Mouse (Mus musculus): Measurements from ENCODE around the gene Vmn1r36. TPM values are rescaled to one million over a fixed set of nuclear protein-coding genes. Genes with fewer than 3 reads are reported as not detected.
"Not testable (repeated sequence)": the region's sequence is repeated elsewhere in the genome, so short reads cannot be mapped to it uniquely, and the experiment has no call there.

Gene Vmn1r36
- polyA plus RNA-seq (2012; fragmentation: generic; extraction: Trizol), result not detected
- long read RNA-seq, experiment 1, result 0 reads
- long read RNA-seq, experiment 2, result 0 reads

- not testable (repeated sequence) for H3K79me3 ChIP-seq (ENCODE audit: low read depth); H3K4me3 ChIP-seq (ENCODE audit: insufficient read depth, poor library complexity, severe bottlenecking); H3K36me3 ChIP-seq (ENCODE audit: control insufficient read depth, insufficient read depth); H3K79me2 ChIP-seq (ENCODE audit: control insufficient read depth, insufficient read depth); H3ac ChIP-seq (ENCODE audit: control insufficient read depth, insufficient read length, low read depth); H3K27me3 ChIP-seq (ENCODE audit: control insufficient read depth, insufficient read depth, insufficient read length)
Measured at GRCm38 (mm10) chr6:66719068-66719467, at the start of gene Vmn1r36. Gene Vmn1r36, minus strand, starts transcription at chr6:66719168.

DNA sequence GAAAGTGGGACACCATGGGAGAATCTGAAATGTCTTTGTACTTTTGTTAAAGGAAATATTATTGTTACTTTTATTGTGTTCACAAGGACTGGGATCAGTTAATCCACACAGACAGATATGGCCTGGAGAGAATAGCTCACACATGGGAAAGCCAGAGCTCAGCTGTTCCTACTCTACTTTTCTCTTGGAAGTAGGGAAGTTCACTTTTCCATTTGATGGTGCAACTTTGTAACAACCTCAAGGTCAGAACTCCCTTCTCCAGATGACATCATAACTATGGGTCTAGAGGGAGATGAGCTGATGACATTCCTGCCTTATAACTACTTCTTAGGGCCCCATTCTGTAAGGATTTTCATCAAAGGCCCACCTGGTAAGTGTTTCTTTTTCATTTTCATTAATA lies 10.1 kb upstream of the Vmn1r36 start, which contains the start of gene Vmn1r37:
Gene Vmn1r37 (plus strand): TSS at position 301 of the 400 bp plus-strand sequence.
- not testable (repeated sequence) for H3K79me3 ChIP-seq (ENCODE audit: low read depth); H3ac ChIP-seq (ENCODE audit: control insufficient read depth, insufficient read length, low read depth); H3K79me2 ChIP-seq (ENCODE audit: control insufficient read depth, insufficient read depth); H3K27me3 ChIP-seq (ENCODE audit: control insufficient read depth, insufficient read depth, insufficient read length); H3K4me3 ChIP-seq (ENCODE audit: insufficient read depth, poor library complexity, severe bottlenecking); H3K36me3 ChIP-seq (ENCODE audit: control insufficient read depth, insufficient read depth)

DNA sequence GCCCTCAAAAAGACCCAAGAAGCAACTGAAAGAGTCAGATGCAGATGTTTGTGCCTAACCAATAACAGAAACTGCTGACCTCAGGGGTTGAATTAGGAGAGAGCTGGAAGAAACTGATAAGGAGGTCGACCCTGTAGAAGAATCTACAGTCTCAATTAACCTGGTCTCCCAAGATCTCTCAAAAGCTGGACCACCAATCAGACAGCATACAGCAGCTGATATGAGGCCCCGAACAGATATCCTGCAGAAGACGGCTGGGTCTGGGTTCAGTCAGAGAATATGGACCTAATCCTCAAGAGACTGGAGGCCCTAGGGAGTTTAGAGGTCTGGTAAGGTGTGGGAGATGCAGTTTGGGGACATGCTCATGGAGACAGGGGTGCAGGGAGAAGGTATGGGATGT lies 5.1 kb downstream of the Vmn1r36 start:
- Histone ChIP-seq H3K4me3 (ENCODE audit: insufficient read depth, poor library complexity, severe bottlenecking) (no peak overlapping the region), H3K27me3 (ENCODE audit: control insufficient read depth, insufficient read depth, insufficient read length) (no peaks in the 10 kb centered on the region), H3ac (ENCODE audit: control insufficient read depth, insufficient read length, low read depth) (no peak overlapping the region), H3K79me3 (ENCODE audit: low read depth) (no peaks in the 10 kb centered on the region), H3K79me2 (ENCODE audit: control insufficient read depth, insufficient read depth) (no peaks in the 10 kb centered on the region), H3K36me3 (ENCODE audit: control insufficient read depth, insufficient read depth) (no peaks in the 10 kb centered on the region)
- no peak for TF ChIP-seq CEBPB (IDR thresholded peaks at IDR 0.05; ENCODE audit: low read depth)
- no peak for TF ChIP-seq MYOD1 (IDR thresholded peaks at IDR 0.05; ENCODE audit: control insufficient read depth, insufficient read length, low read depth)
- no peak for TF ChIP-seq MAX (IDR thresholded peaks at IDR 0.05)
- no peak for TF ChIP-seq MYOG (IDR thresholded peaks at IDR 0.05; ENCODE audit: control insufficient read depth, extremely low read depth, insufficient read length)
- TF ChIP-seq FOSL1 (IDR thresholded peaks at IDR 0.05; ENCODE audit: insufficient read depth, low read length, poor library complexity, severe bottlenecking), result no peak
- TF ChIP-seq CTCF (IDR thresholded peaks at IDR 0.05; ENCODE audit: control insufficient read depth, insufficient read depth, insufficient read length), result no peak
- no peak for TF ChIP-seq USF1 (IDR thresholded peaks at IDR 0.05; ENCODE audit: low read depth)

GRCm38 (mm10) chr6:66708901-66709300 lies 10.1 kb downstream of the Vmn1r36 start:
- Histone ChIP-seq H3K36me3 (ENCODE audit: control insufficient read depth, insufficient read depth) (no peaks in the 10 kb centered on the region), H3K79me3 (ENCODE audit: low read depth) (no peaks in the 10 kb centered on the region), H3ac (ENCODE audit: control insufficient read depth, insufficient read length, low read depth) (no peak overlapping the region), H3K79me2 (ENCODE audit: control insufficient read depth, insufficient read depth) (no peaks in the 10 kb centered on the region), H3K27me3 (ENCODE audit: control insufficient read depth, insufficient read depth, insufficient read length) (no peaks in the 10 kb centered on the region), H3K4me3 (ENCODE audit: insufficient read depth, poor library complexity, severe bottlenecking) (no peak overlapping the region)
- TF ChIP-seq MYOD1 (IDR thresholded peaks at IDR 0.05; ENCODE audit: control insufficient read depth, insufficient read length, low read depth), result no peak
- TF ChIP-seq CEBPB (IDR thresholded peaks at IDR 0.05; ENCODE audit: low read depth), result no peak
- no peak for TF ChIP-seq MYOG (IDR thresholded peaks at IDR 0.05; ENCODE audit: control insufficient read depth, extremely low read depth, insufficient read length)
- no peak for TF ChIP-seq USF1 (IDR thresholded peaks at IDR 0.05; ENCODE audit: low read depth)
- TF ChIP-seq MAX (IDR thresholded peaks at IDR 0.05), result no peak
- no peak for TF ChIP-seq CTCF (IDR thresholded peaks at IDR 0.05; ENCODE audit: control insufficient read depth, insufficient read depth, insufficient read length)
- TF ChIP-seq FOSL1 (IDR thresholded peaks at IDR 0.05; ENCODE audit: insufficient read depth, low read length, poor library complexity, severe bottlenecking), result no peak

DNA sequence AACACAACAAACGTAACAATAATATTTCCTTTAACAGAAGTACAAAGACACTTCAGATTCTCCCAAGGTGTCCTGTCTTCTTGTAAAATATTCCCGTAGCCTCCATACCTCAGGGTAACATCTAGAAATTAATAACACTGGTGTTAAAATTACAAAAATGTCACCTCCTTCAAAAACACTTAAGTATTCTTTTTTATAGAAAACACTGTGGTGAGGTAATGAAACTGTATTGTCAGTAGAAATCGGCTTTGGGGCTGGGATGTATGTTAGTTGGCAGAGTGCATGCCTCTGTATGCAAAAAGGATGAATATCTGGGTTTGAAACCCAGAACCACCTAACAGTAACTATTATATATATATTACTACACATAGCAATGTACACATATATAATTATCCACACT lies 33.2 kb downstream of the Vmn1r36 start, which contains the start of gene Vmn1r35:
Gene Vmn1r35 (minus strand): TSS at position 101 of the 400 bp plus-strand sequence.
- TF ChIP-seq MYOD1 (IDR thresholded peaks at IDR 0.05; ENCODE audit: control insufficient read depth, insufficient read length, low read depth), result no peak
- no peak for TF ChIP-seq MYOG (IDR thresholded peaks at IDR 0.05; ENCODE audit: control insufficient read depth, extremely low read depth, insufficient read length)
- no peaks in the 10 kb centered on the region for H3K27me3 ChIP-seq (ENCODE audit: control insufficient read depth, insufficient read depth, insufficient read length)
- H3K4me3 ChIP-seq (ENCODE audit: insufficient read depth, poor library complexity, severe bottlenecking), result no peak within 1 kb of the TSS
- no peak within 1 kb of the TSS for H3ac ChIP-seq (ENCODE audit: control insufficient read depth, insufficient read length, low read depth)
- H3K79me3 ChIP-seq (ENCODE audit: low read depth), result no peaks in the 10 kb centered on the region
- no peaks in the 10 kb centered on the region for H3K36me3 ChIP-seq (ENCODE audit: control insufficient read depth, insufficient read depth)
- H3K79me2 ChIP-seq (ENCODE audit: control insufficient read depth, insufficient read depth), result no peaks in the 10 kb centered on the region

Other genes starting within 250 kb of the Vmn1r36 start
- 49.0 TPM for gene Mad2l1, start 183.8 kb downstream of the Vmn1r36 start, polyA plus RNA-seq (2012; fragmentation: generic; extraction: Trizol)
- 0.01 TPM for gene Vmn1r32, start 159.1 kb downstream of the Vmn1r36 start, polyA plus RNA-seq (2012; fragmentation: generic; extraction: Trizol)
- not detected for gene Vmn1r33, start 100.9 kb downstream of the Vmn1r36 start, polyA plus RNA-seq (2012; fragmentation: generic; extraction: Trizol)
- not detected for gene Vmn1r34, start 75.3 kb downstream of the Vmn1r36 start, polyA plus RNA-seq (2012; fragmentation: generic; extraction: Trizol)
- gene Vmn1r35, start 33.3 kb downstream of the Vmn1r36 start, polyA plus RNA-seq (2012; fragmentation: generic; extraction: Trizol), result not detected
- gene Vmn1r37, start 10.2 kb upstream of the Vmn1r36 start, polyA plus RNA-seq (2012; fragmentation: generic; extraction: Trizol), result not detected
- not detected for gene Vmn1r38, start 63.5 kb upstream of the Vmn1r36 start, polyA plus RNA-seq (2012; fragmentation: generic; extraction: Trizol)
- gene Vmn1r39, start 91.4 kb upstream of the Vmn1r36 start, polyA plus RNA-seq (2012; fragmentation: generic; extraction: Trizol), result not detected
- 24.9 TPM for gene Gng12, start 177.2 kb upstream of the Vmn1r36 start, polyA plus RNA-seq (2012; fragmentation: generic; extraction: Trizol)